Mouse (Mus musculus) layer of hippocampus, adult 2 months (tissue): ENCODE measurements around the gene Grm1. TPM values are rescaled to one million over a fixed set of nuclear protein-coding genes. Genes with fewer than 3 reads are reported as not detected.
"Not testable (repeated sequence)": the region's sequence is repeated elsewhere in the genome, so short reads cannot be mapped to it uniquely, and the experiment has no call there.

Experiments
- DNase-seq, 2 experiments: peaks; one replicate each; pipeline ENCODE4 v3.0.0; 2022; ENCODE audit warnings: low spot score in 2 of 2
- H3K27ac ChIP-seq: fragments of 200-600 bp; 2 replicates; pipeline ENCODE4 v1.8.1; 2022
- H3K4me3 ChIP-seq: fragments of 200-600 bp; 2 replicates; pipeline ENCODE4 v1.8.1; 2022; ENCODE audit warnings: mild to moderate bottlenecking
- CTCF ChIP-seq: fragments of 200-600 bp; conservative IDR thresholded peaks from 2 replicates; pipeline ENCODE4 v1.8.1; 2022; ENCODE audit warnings: antibody characterized with exemption, mild to moderate bottlenecking, moderate library complexity
- long read RNA-seq, 2 experiments: library from polyadenylated mRNA; stranded (forward); transcript quantifications; one replicate each; pipeline ENCODE4 v2.0.0; 2021; ENCODE audit warnings: borderline mapping rate in 2 of 2
- total RNA-seq, 2 experiments: library from RNA; stranded (reverse); gene quantifications; 2 replicates each; pipeline ENCODE4 v1.2.3; 2021

Gene Grm1
- 10 to 100 TPM; 77.9 to 78.1 TPM for total RNA-seq
- long read RNA-seq, experiment 1, full-length matches to known transcripts: 3 of 16 reads
- long read RNA-seq, experiment 1, partial matches to known transcripts: 3 of 16 reads
- long read RNA-seq, experiment 1, other reads (novel, unspliced or antisense): 10 of 16 reads
- long read RNA-seq, experiment 2, full-length matches to known transcripts: 4 of 25 reads
- long read RNA-seq, experiment 2, partial matches to known transcripts: 4 of 25 reads
- long read RNA-seq, experiment 2, other reads (novel, unspliced or antisense): 17 of 25 reads

DNA sequence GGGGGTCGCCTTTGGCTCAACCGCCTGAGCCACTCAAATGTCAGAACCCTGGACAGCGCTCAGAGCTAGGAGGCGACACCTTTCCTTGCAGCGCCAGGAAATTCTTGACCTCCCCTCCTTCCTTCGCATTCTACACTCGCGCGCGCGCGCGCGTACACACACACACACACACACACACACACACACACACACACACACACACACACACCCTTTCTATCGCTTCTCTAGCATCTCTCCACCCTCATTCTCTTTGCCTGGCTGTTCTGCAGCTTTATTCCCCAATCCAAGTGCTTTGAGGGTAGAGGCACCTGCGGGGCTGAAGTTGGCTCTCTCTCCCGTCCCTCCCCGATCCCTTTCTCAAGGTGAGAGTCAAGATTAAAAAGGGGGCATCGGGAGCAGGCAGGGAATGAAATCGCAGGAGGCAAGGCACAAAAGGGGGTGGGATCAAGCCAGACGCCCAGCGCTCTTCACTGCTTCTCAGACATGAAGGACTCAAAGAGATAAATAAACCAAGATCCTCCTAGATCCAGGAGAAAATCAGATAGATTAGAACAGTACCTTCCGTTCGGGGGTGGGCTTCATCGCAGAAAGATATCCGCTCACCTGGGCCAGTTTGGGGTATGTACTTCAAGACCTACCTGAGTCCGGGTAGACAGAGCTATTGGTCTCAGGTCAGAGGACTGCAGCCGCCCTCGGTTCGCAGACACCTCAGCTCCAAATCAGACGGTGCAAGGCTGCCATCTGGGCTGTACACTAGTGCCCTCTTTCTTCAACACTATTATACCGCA, at the start of gene Grm1:
Gene Grm1, minus strand, starts transcription at position 746 of the 788 bp plus-strand sequence.
- TF ChIP-seq CTCF: peak; percentile 64
- Histone ChIP-seq H3K4me3 (peak within 1 kb of the TSS; percentile 67), H3K27ac (peak within 1 kb of the TSS; percentile 94)
- DNase-seq: peak; percentile 43 to 60

DNA sequence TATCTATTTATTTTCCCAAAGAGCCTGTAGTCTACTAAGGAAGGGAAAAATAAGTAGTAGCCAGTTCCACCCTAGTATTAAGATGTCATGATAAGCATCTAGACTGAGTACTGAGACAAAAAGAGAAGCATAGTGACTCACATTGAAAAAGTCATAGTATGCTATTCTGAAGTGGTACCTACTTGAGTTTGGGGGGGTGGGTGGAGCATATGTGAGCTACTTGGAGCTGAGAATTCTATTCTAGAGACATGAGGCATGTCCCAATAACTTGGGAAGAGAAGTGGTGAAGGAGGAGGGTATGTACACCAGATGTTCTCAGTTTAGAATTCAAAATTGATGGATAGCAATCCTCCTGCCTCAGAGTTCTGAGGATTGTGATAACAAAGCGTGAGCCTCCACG, 39.6 kb upstream of the Grm1 start:
- TF ChIP-seq CTCF: no peak
- no peak for DNase-seq
- Histone ChIP-seq H3K27ac (no peak overlapping the region), H3K4me3 (no peak overlapping the region)

GRCm38 (mm10) chr10:11098475-11099044, 16.4 kb upstream of the Grm1 start:
- no peak for TF ChIP-seq CTCF
- no peak for DNase-seq
- Histone ChIP-seq H3K27ac (no peak overlapping the region), H3K4me3 (no peak overlapping the region)

- TF ChIP-seq CTCF: peak; percentile 63
- Histone ChIP-seq H3K27ac (no peak overlapping the region), H3K4me3 (no peak overlapping the region)
- DNase-seq: no peak
Measured at GRCm38 (mm10) chr10:11086348-11086747, 4.2 kb upstream of the Grm1 start.

- TF ChIP-seq CTCF: no peak
- DNase-seq: no peak
- H3K4me3 ChIP-seq: peak overlapping the region; percentile 67
- peak overlapping the region; percentile 94 for H3K27ac ChIP-seq
Measured at GRCm38 (mm10) chr10:11080725-11081610, 1.2 kb downstream of the Grm1 start.

GRCm38 (mm10) chr10:11080013-11080724, 2.0 kb downstream of the Grm1 start:
- Histone ChIP-seq H3K4me3 (peak overlapping the region; percentile 67), H3K27ac (peak overlapping the region; percentile 94)
- TF ChIP-seq CTCF: no peak
- DNase-seq: no peak

DNA sequence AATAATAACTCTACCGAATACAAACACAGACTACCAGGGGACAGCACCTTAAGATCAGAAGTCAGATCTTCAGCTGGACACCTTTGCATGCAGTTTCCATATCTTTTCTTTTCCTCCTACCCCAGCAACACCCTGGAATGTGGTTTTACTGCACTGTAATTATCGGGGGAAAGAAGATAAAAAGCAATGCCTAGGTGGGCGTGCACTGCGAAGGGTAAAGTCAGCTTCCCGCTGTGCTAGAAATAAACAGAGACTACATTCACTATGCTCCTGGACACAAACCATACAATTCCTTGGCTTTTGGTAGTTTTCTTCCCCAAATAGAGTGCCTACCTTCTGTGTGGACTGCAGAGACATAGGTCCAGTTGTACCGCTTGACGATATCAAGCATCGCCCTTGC, 2.6 kb downstream of the Grm1 start:
- peak overlapping the region; percentile 67 for H3K4me3 ChIP-seq
- DNase-seq: no peak
- H3K27ac ChIP-seq: peak overlapping the region; percentile 94
- no peak for TF ChIP-seq CTCF

DNA sequence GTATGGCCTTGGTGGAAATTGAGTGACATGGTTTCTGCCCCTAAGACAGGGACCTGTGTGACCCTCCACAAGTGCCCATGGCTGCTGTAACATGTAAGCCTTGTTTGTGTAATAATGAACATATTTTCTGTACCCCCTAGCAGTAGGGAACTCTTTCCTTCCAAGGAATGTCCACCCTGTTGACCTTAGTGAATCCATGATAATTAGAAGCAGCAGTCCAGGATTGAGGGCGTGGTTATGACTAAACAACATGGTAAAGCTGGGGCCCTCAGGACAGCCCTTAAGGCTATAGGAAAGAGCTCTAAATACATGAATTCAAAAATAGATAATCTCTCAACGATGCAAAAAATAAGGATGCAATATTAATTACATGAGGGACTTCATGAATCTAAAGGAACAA, 17.0 kb downstream of the Grm1 start:
- Histone ChIP-seq H3K4me3 (no peak overlapping the region), H3K27ac (peak overlapping the region; percentile 34; the same call in 1 of the 2 replicates)
- TF ChIP-seq CTCF: no peak
- DNase-seq: no peak

- no peak overlapping the region for H3K4me3 ChIP-seq
- no peak for TF ChIP-seq CTCF
- H3K27ac ChIP-seq: peak overlapping the region; percentile 82
- peak; percentile 90 to 92 for DNase-seq
Measured at GRCm38 (mm10) chr10:11061318-11062071, 20.7 kb downstream of the Grm1 start.

- Histone ChIP-seq H3K27ac (peak overlapping the region; percentile 91), H3K4me3 (no peak overlapping the region)
- peak; percentile 62 to 70 for DNase-seq
- no peak for TF ChIP-seq CTCF
Measured at GRCm38 (mm10) chr10:11049361-11049760, 32.8 kb downstream of the Grm1 start.

GRCm38 (mm10) chr10:11045421-11045820, 36.7 kb downstream of the Grm1 start:
- H3K27ac ChIP-seq, H3K4me3 ChIP-seq, DNase-seq: not testable (repeated sequence)
